Mouse (Mus musculus) CD4-positive helper T cell, adult 2 months (primary cell): ENCODE data around the gene Gm19426.
"Not testable (repeated sequence)": the region's sequence is repeated elsewhere in the genome, so short reads cannot be mapped to it uniquely, and the experiment has no call there.

ENCODE experiments used
- DNase-seq: peaks from one replicate; pipeline ENCODE4 v3.0.0-alpha.2; 2012; ENCODE audit warnings: low read depth, missing footprints, low spot score

Gm19426 gene

DNA sequence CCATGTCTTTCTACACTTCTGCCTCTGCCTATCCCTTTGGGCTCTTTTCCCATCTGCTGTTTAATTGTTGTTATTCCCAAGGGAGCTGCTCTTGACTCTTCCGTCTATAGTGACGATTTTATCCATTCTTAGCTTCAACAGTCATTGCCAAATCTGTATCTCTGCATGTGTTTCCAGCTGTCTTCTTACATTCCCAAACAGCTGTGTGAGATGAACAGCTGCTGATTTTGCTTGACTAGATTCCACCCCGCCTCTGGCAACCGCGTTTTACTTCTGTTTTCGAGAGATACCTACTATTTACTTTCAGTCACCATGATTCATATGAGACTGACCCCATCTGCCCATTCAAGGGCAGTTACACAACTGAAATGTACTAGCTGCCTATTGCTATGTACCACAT, 6.7 kb upstream of the Gm19426 start:
- DNase-seq: no peak

DNA sequence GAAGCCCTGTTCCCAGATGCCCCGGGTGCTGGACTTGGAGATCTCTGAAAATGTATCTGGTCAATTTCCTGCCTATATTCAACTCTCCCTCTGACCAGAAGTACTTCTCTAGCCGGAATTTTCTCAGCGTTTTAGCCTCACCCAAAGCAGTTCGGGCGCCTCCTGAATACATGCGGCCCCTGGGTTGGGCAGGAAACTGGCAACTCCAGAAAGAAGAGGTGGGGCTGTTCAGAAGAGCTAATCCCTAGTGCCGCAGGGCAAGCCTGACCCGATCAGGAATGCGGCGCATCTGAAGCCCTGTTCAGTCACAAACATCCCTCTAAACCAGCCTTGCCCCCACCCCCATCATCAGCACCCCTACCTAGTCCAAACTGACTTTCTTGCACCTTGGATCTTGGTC, 671 bp upstream of the Gm19426 start:
- no peak for DNase-seq

DNA sequence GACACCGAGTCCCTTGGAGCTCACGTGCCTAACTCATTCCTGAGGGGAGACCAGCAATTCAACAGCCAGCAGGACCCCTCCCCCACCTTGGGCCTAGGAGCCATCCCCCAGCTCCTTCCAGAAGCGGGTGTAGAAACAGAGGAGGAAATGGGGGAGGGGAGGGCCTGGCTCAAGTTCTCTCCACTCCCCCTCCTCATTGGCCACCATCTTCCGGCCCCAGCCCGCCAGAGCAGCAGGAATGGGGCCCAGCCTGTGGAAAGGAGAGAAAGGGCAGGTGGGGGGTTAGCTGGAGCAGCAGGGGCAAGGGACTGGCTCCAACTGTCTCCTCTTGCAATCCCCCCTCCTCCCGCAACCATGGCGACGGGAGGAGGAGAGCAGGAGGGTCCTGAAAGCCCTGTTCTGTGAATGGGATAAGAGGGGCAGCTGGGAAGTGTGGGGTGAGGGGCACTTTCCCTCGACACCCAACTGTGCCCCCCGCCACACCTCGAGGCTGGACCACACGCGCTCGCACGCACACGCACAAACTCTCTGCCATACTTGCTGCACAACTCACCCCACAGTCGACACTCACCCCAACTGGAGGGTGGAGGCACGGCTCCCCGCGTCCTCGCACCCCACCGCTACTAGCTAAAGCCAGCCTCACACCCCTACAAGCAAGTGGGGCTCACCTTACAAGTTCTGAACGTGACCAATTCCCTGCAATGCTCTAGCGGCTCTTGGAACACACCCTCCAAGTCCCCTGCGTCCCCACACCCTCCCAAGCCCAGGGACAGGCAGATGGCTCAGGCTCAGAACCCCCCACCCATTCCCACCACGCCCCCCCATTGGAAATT, 788 bp downstream of the Gm19426 start:
- DNase-seq: no peak

DNA sequence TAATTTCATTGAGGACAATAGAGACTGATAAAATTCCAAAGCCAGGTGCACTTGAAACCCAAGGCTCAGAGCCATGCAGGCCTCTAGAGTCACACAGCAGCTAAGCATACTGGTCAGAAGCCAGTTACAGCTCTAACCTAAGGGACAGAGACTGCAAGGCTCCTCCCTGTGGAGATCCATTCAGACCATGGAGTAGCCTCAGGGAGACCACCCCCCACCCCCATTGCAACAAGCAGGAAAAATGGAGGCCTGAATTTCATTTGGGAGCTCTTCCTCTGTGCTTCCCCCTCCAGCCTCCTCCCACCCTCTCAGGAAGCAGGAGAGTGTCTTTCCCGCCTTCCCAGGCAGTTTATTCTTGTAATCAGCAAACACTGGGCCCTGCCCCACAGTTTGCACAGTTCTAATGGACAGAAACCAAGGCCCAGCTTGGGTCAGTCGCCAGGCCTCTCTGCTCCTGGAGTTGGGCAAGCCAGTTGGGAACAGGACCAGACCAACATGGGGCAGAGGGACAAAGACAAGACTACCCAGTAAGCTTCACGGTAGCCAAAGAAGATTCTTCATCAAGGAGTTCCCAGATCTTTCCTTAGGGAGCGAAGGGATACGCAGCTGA, 1.5 kb downstream of the Gm19426 start:
- DNase-seq: no peak

DNA sequence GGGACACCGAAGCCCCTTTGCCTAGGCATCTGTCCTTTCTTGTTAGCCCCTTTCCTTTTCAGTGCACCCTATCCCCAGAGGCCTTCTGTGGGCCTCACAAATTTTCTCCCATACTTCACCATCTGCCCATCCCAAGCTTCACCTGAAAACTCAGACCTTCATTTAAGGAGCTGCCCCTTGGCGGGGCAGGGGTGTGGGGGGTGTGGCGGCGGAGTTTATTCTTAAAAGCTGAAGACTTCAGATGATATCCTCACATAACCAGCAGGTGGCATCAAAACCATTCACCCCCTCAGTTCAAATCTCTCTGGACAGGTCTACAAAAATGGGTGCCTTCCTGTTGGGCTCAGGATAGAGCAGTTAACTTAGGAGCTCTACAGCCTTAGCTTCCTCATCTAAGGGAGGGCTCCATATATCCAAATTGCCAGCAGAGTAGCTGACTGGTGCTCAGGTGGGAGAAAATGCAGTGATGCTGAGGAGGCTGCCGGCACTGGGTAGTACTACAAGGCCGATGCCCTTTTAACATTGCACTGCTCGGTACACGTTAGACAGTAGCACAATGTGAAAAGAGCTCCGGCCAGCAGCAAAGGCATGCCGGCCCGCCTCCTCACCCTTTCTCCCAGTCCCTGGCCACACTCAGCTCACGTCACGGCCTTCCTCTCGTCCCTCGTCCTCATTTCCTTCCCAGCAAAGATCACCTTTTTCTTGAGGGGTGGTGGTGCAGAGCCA, 2.7 kb downstream of the Gm19426 start:
- DNase-seq: peak; percentile 15

DNA sequence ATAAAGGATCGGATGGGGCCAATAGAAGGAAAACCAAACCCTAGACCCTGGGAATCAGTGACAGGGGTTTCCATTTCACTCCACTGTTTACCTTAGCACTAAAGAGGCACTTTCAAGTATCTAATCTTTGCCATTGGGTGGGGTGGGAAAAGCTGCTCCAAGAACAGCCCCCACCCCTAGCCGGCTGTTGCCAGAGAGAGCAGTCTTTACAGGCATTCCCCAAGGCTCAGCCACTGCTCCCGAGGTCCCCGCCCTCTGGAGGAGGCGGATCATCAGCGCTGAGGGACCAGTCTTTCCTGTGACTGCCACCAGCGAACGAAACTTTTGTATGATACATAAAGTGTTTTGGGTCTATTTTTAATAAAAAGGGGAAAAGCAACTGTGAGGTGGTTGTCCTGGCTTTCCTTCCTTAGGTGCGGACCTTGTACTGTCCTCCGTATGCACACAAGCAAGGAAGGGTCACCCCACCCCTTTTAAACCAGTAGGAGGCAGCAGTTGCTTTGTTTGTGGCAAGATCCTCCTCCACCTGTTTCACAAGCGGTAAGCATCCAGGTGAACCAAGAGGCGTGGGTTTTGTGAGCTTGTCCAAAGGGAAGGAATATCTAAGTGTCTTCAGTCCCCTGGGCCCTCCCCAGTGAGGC, 5.1 kb downstream of the Gm19426 start:
- DNase-seq: peak; percentile 20

DNA sequence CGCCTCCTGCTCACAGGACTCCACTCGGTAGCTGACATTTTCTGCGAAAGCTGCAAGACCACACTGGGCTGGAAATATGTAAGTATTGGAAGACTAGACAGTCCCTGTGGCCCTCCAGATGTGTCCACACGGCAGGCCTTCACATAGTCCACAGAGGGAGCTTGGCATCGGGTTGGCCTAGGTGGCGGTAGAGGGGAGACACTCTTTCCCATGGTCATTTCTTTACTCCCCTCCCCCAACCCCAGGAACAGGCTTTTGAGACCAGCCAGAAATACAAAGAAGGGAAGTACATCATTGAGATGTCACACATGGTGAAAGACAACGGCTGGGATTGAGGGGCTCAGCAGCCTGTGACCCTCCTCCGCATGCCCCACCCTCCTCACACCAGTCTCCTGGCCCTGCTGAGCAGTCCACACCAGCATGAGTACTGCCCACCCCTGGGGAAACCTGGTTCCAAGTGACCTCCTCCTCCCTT, 6.0 kb downstream of the Gm19426 start:
- no peak for DNase-seq

DNA sequence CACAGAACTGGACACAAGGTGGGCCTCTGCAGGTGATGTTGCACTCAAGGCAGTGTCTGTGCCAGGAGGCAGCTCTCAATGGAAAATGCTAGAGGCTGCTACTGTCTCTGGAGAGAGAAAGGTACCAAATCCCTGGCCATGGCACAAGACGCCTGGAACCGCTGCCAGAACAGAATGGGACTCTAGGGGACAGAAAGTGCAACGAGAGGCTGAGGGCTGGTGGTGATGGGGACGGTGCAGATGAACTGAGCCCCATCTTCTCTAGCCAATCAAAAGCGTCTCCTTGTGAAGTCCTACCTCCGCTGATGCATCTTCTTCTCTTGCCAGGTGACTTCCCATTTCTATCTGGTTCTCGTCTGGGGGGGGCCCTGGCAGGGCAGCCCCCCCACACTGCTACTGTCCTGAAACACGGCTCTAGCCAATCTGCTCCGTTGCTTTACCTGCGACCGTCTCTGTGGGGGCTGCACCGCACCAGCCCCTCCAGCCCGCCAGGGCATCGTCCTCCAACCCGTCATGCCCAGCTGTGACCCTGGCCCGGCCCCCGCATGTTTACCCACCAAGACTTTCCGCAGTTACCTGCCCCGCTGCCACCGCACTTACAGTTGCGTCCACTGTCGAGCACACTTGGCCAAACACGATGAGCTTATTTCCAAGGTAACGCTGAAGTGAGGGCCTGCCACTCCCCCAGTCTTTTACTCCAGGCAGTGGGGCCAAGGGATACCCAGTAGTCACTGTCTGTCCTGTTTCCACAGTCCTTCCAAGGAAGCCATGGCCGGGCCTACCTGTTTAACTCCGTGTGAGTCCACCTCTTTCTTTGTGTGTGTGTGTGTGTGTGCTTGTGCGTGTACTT, 6.9 kb downstream of the Gm19426 start:
- DNase-seq: no peak

DNA sequence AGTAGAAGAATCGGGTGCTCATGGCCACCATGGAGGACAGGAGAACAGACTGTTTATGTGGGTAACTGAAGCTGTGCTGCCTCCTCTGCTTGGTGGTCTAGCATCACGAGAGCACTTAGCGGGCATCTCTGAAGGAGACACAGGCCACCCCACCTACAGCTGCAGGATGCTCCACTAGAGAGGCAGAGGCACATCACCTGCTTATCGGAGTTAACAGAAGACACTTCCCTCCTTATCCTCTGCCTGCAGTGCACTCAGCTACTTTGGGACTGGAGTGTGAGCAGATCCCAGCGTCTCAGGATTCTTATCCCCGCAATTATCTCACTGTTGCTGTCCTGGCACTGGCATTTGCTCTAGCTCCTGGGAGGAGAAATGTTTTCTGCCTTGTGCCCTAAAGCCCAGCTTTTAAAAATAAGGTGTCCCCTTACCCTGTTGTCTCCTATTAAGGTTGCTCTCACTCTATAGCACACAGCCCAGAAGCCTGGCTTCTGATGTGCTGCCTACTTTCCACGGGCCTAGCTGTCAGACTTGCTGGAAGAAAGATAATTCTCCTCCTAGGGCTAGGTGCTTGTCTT, 8.0 kb downstream of the Gm19426 start:
- no peak for DNase-seq

DNA sequence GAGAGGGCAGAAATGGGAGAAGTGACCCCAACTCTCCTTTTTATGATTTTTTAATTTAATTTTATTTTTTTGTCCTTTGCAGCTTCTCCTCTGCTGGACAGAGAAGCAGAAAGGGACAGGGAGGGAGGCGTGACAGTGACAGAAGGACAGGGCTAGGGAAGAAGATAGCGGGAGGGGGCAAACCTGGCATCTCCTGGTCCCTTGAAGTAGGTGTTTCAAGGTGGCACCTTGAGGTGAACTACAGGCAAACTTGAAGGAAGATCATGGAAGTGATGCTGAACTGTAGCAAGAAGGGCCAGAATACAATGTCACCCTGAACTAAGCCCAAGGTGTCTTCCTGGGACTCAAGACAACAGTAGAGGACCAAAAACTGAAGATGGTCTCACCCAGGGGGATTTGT, 8.5 kb downstream of the Gm19426 start:
- no peak for DNase-seq

DNA sequence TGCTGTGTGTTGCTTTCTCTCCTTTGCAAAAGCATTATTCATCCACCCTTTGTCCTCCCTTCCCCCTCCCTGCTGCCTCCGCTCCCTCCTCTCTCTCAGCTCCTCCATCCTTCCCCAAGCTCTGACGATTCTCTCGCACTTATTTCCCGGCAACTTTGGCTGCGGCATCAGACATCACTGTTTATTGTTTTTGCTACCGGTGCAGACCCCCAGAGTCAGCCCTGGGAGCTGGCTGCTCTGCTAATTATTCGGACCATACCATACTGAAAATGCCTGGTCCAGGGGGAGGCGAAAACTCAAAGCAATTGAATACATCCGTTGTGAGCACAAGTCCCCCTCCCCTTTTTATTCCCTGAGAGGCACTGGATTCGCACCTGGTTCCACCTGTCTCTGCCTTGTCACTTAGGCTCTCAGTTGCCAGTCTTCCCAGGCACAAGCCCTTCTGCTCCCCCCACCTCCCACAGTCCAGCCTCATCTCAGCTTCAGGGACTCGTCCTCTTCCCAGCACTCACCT, 9.0 kb downstream of the Gm19426 start:
- DNase-seq: no peak

DNA sequence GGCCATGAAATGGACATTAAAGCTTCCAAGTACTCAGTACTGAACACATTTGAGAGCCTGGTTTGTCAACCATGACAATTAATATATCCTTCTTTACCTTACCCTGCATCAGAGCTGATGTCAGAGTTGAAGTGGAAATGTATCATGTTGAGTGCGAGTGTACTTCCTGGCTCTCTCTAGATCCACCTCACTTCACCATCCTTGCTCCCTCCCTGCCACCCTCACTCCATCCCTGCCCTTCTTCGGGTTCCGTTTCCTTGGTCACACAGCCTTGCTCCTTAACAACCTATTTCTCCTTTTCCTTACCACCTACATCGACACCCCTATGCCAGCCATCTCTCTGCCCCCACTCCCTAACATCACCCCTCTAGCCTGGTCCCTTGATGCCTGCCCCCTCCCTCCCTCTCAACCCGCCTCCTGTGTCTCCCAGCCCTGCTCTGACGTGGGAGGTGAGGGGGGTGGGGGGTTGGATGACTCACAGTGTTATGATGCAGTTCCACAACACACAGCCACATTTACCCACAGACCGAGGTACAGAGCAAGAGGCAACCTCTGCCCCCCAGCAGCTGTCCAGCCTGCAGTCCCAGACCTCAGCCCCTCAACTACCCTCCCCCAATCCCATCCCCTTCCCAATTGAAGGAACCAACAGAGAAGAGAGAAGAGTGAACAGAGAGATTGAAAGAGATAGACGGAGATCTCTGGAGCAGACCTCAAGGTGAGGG, 9.7 kb downstream of the Gm19426 start, which contains the start of gene Ypel4:
Gene Ypel4, plus strand, starts transcription at position 480 of the 722 bp plus-strand sequence.
- DNase-seq: peak; percentile 65

DNA sequence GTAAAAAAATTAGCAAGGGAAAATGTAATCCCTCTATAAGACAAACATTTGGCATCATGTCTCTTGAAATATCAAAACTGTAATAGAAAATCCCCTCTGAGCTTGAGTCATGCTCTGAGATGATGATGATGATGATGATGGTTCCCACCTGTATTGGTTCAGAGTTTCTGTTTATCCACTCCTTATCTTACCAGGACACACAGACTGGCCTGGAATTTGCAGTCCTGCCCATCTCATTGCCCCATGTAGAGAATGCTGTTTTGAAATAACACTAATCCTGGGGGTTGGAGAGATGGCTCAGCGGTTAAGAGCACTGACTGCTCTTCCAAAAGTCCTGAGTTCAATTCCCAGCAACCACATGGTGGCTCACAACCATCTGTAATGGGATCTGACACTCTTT, 11.1 kb downstream of the Gm19426 start:
- no peak for DNase-seq

DNA sequence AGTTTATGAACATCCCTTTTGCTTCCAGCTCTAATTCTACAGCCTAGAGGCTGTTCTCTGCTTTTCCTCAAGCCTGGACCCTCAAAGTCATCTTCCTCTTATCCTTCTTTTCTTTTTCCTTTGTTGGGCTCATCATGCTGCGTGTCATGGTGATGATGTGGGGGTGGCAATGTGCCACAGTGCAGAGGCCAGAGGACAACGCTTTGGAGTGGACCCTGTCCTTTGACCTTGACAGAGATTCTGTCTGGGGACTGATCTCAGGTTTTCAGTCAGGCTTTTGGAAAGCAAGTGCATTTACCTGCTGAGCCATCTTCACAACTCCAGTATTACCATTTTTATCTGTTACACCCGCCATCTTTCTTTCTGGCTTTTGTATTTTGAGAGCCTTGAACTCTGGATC, 12.2 kb downstream of the Gm19426 start:
- no peak for DNase-seq

DNA sequence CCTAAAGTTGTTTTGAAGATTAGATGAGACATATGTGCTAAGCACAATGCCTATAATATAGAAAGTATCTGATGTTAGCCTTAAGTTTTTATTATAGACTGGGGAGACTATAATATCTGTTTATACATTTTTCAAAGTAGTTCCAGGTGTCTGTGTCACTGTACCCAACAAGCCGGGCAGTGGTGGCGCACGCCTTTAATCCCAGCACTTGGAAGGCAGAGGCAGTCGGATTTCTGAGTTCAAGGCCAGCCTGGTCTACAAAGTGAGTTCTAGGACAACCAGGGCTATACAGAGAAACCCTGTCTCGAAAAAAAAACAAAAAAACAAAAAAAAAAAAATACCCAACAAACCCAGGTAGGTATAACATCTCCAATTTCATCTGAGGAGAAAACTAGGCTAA, 15.3 kb downstream of the Gm19426 start:
- not testable (repeated sequence) for DNase-seq

DNA sequence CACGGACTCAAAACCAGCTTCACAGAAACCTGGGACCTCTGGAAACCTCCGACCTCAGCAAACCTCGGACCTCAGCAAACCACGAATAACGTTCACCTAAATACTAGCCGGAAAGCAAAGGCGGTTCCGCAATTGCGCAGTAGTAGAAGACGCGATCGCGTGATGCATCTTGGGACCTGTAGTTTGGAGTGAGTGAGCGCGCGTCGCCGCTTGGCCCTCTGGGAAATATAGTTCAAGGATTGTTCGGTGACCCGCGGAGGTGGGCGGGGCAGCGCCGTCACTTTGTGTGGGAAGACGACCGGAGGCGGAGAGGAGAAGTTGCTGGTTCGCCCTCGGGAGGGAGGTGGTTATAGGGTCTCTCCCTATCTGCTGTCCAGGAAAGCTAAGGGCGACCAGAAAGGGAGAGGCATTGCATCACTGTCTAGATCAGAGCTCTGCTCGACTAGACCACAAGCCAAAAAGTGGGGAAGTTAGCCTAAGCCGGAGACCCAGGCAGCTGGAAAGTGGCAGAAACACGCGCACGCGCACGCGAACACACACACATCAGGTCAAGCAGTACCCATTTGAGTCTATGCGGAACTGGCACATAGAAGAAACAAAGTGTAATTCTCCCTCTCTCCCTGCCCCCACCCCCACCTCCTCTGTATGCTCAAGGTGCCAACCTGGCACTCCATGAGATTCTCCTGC, 16.1 kb downstream of the Gm19426 start, which contains the start of gene Clp1:
Gene Clp1, minus strand, starts transcription at position 179 of the 687 bp plus-strand sequence.
- peak; percentile 96 for DNase-seq

DNA sequence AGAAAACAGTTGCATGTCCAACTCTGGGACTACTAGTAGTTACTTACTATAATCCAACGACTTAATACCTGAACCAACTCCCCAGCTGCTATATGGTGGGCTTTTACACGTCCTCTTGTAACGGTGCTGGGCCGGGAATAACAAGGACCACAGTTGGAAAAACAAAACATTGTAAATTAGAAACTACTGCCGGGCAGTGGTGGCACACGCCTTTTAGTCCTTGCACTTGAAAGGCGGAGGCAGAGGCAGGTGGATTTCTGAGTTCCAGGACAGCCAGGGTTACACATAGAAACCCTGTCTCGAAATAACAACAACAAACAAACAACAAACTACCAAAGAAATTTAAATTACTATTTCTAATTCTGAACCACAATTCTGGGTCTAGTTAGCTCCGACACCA, 16.7 kb downstream of the Gm19426 start:
- DNase-seq: no peak

DNA sequence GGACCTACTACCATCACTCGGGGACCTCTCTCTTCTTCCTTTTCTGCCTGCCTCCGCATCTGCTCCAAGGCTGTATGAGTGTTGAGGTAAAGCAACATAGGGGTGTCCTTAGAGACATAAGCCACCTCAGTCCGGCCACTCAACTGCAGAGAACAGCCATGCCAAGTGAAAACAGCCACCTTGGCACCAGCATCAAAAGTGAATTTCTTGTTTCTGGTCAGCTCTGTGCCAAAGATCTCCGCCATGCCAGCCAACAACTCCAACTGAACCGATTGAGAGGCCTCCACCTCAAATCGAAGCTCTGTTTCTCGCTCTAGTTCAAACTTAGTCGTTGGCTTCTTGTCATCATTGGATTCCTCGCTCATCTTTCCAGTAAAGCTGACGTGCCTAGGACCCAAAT, 17.7 kb downstream of the Gm19426 start:
- DNase-seq: no peak

DNA sequence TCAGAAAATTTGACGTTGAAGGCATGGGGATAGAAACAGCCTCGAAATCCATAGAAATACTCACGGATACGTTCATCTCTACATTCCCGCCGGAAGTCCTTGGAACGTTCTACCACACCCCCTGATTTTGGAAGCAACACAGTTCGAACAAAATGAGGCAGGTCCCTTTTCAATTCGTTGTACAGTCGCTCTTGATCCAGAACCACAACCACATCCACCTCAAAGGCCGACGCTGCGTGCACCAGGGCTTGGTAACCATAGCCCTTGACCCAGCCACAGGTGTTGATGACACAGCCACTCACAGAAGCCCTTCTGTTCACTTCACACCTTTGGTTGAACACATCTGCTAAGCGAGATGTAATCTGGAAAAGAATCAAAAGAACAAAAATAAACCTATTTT, 19.6 kb downstream of the Gm19426 start:
- no peak for DNase-seq
